In genomic region chr2:180995457-180995856, GRCm38 (mm10) we compare ENCODE assay signal across 26 mouse cellular contexts. TPM values are rescaled to one million over a fixed set of nuclear protein-coding genes. Genes with fewer than 3 reads are reported as not detected.
"Had no signal": no experiment of that assay in that cellular context is flagged by ENCODE, and none has a peak within 500 bp of the region (broad histone marks: within the 10 kb centered on the region; RNA-seq: fewer than 3 reads in every experiment).

No protein-coding gene starts in this region.

- H3K27me3 ChIP-seq: kidney, embryonic 15.5 days; limb, embryonic 13.5 days; limb, embryonic 15.5 days had no signal

- ATAC-seq: forebrain, postnatal 0 days; intestine, embryonic 16.5 days; liver, embryonic 12.5 days had no signal

- H3K4me1 ChIP-seq: heart, embryonic 13.5 days; heart, embryonic 15.5 days; kidney, embryonic 15.5 days; limb, embryonic 13.5 days; limb, embryonic 15.5 days; liver, embryonic 12.5 days had no signal

- H3K4me2 ChIP-seq: heart, embryonic 11.5 days; heart, embryonic 13.5 days; heart, embryonic 15.5 days; hindbrain, embryonic 14.5 days; kidney, embryonic 15.5 days; limb, embryonic 13.5 days; limb, embryonic 15.5 days; liver, embryonic 12.5 days had no signal

- H3K9me3 ChIP-seq: heart, embryonic 13.5 days; heart, embryonic 15.5 days; kidney, embryonic 15.5 days; limb, embryonic 13.5 days; limb, embryonic 15.5 days; liver, embryonic 12.5 days had no signal

- H3K36me3 ChIP-seq: heart, embryonic 13.5 days; heart, embryonic 15.5 days; kidney, embryonic 15.5 days; limb, embryonic 13.5 days; limb, embryonic 15.5 days; liver, embryonic 12.5 days had no signal

- H3K4me3 ChIP-seq: heart, adult 2 months; heart, embryonic 13.5 days; heart, embryonic 15.5 days; kidney, embryonic 15.5 days; limb, embryonic 13.5 days; limb, embryonic 15.5 days; liver, embryonic 12.5 days had no signal

- H3K27ac ChIP-seq: heart, adult 2 months; heart, embryonic 13.5 days; heart, embryonic 15.5 days; hindbrain, embryonic 14.5 days; hindbrain, postnatal 0 days; kidney, embryonic 15.5 days; kidney, postnatal 0 days; limb, embryonic 13.5 days; limb, embryonic 15.5 days; liver, embryonic 12.5 days; liver, embryonic 14.5 days had no signal

- DNase-seq: forebrain, postnatal 0 days; gastrocnemius, postnatal 14 days; gastrocnemius, postnatal 36 days; heart, adult 11 months; heart, adult 2 months; heart, postnatal 14 days; heart, postnatal 36 days; kidney, adult 11 months; kidney, adult 8-10 months; kidney, postnatal 14 days; kidney, postnatal 36 days; layer of hippocampus, adult 9-11 months; layer of hippocampus, postnatal 36 days had no signal

- H3K9ac ChIP-seq: forebrain, postnatal 0 days; heart, embryonic 13.5 days; heart, embryonic 15.5 days; hindbrain, embryonic 14.5 days; kidney, embryonic 15.5 days; limb, embryonic 13.5 days; limb, embryonic 15.5 days; liver, embryonic 12.5 days; liver, embryonic 14.5 days had no signal

RNA-seq across cellular contexts. Expression of gene Nkain4, which starts 41.0 kb away (rescaled TPM):
- total RNA-seq: gastrocnemius, postnatal 36 days; hematopoietic stem cell, adult 5-6 weeks had no signal

RNA-seq across cellular contexts. Expression of gene Chrna4, which starts 47.9 kb away (rescaled TPM):
- total RNA-seq: heart, adult 2 months; heart, postnatal 36 days; hematopoietic stem cell, adult 5-6 weeks had no signal
- polyA plus RNA-seq: heart, adult 2 months had no signal
